Mouse (Mus musculus) yolk sac, embryonic 10.5 days (tissue): ENCODE results near the gene Agap1.

Source experiments
- DNase-seq: peaks from one replicate; pipeline ENCODE4 v3.0.0-alpha.2; 2017; ENCODE audit warnings: low spot score

Gene Agap1

GRCm38 (mm10) chr1:89616556-89616955, 161.9 kb downstream of the Agap1 start:
- no peak for DNase-seq

DNA sequence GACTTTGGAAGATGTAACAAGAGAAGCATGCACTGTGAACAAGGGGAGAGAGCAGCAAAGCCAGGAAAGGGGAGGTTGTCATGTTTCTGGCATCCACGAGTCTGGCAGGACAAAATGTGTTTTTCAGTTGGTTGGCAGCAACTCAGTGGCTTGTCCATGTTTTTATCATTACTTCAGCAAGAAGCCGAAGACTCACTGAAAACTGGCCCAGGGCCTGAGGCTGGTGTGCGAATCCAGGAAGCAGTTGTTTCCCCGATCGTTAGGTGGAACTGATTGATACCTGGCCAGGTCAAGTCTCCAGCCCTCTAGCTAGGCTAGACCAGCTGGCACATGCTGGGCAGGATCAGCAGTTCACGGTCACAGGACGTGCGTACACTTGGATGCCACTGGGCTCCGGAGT, 162.7 kb downstream of the Agap1 start:
- DNase-seq: no peak

GRCm38 (mm10) chr1:89619963-89620362, 165.4 kb downstream of the Agap1 start:
- no peak for DNase-seq

GRCm38 (mm10) chr1:89621014-89621791, 166.6 kb downstream of the Agap1 start:
- DNase-seq: no peak

DNA sequence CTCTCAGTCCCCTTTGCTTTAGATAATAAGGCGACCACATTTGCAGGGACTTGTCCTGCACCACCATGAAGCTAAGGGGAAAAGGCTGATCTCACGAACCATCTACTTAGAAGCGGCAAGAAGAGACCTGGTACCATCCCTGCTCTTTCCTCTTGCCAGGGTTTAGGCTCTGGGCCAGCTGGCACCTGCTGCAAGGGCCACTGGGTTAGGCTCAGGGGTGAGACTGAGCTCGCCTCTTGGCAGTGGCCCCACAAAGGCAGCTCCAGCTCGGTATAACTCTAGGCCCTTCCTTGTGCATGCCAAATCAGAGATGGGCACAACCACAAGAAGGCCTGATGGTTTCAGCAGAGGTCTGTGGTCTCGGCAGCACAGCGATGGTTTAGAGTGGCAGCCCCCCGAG, 167.3 kb downstream of the Agap1 start:
- DNase-seq: no peak

GRCm38 (mm10) chr1:89622801-89623200, 168.2 kb downstream of the Agap1 start:
- no peak for DNase-seq

DNA sequence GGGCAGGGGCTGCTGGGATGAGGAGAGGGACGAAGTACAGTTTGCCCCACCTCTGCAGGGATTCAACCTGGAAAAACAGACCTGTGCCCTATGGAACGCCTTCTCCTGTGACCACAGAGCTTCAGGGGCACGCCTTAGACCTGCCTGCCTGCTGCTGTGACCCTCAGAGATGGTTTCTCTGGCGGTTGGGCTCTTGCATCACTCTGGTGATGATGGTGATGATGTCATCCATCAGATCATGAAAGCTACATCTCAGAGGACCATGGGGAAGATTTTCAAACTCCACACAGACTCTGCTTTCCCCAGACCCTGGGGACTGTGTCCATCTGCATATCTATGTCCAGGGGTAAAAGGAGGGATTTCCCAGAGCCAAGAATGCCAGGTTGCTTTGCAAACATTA, 170.7 kb downstream of the Agap1 start:
- DNase-seq: no peak

GRCm38 (mm10) chr1:89625967-89626366, 171.4 kb downstream of the Agap1 start:
- DNase-seq: no peak

GRCm38 (mm10) chr1:89626940-89627339, 172.3 kb downstream of the Agap1 start:
- no peak for DNase-seq

DNA sequence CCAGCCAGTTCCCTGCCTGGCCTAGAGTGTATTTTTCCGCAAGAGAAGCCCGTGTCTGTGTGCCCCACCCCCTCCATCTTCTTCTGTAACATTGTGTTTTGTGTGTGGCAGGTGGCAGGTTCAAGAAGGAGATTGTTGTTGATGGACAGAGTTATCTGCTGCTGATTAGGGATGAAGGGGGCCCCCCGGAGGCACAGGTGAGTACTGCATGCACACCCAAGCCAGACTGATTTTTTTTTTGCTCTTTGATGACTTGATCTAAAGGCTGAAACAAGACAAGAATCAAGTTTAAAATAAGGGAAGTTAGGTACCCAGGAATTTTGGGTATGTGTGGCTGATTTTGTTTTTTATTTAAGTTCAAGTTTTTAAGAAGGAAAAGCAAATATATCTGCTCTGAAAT, 173.0 kb downstream of the Agap1 start:
- DNase-seq: no peak

DNA sequence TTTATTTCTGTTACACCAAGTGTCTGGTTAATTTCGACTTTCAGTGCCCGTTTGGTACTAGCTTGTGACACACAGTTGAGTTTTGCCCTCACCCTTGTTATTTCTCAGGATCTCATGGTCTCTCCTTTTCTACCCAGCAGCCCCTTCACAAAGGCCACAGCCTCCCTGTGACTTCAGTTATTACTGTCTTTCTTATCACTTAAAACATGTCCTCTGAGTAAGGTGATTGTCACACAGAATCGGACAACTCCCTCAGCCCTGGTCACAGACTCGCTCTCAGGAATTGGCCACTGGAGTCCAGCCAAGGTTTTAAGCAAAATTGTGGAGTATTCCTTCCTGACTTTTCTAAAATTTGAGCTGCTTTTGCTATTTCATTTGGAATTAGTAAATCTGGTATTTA, 176.2 kb downstream of the Agap1 start:
- DNase-seq: no peak

GRCm38 (mm10) chr1:89631747-89632146, 177.1 kb downstream of the Agap1 start:
- DNase-seq: no peak

DNA sequence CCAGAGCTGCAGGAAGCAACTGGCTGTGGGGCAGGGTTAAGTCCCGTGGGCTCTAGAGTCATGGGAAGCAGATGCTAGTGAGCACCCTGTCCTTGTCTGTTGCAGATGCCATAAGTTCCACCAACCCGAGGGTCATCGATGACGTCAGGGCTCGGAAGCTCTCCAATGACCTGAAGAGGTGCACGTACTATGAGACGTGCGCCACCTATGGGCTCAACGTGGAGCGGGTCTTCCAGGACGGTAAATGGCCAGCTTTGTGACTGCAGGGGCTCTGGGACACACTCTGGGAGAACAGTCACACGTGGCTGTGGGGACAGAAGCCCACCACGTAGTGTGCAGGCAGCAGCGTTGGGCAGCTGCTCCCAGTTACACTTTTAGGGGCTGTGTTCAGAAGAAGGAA, 179.4 kb downstream of the Agap1 start:
- DNase-seq: no peak

DNA sequence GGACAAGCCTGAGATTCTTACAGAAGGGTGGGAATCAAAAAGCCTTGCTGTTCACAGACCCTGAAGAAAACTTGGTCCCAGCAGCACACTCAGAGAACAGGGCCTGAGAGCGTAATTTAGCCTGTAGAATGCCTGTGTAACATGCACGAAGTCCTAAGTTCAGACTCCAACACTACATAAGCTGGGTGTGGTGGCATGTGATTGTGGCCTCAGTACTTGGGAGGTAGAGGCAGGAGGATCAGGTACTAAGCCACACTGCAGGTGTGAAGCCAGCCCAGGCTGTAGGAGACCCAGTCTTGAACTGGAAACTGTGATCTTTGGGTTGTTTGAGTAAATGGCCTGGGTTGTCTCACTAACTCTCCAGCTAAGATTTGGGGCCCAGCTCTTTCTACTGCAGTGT, 180.5 kb downstream of the Agap1 start:
- no peak for DNase-seq

DNA sequence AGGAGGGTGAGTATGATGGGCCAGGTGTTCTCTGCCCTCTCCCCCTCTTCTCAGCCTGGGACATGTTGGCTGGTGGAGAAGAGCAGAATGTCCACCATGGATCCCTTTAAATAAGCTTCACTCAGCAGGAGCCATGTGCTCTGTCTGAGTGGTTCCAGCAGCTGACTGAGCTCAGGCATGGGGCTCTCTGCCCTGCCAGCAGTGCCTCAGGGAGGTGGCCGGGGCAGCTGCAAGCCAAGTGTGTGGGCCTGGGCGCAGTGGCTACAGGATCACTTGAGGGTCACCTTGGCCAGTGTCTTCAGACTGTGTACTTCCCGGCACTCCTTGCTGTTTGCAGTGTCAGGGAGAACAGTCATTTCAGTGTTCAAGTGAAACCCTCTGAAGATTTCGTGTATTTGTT, 183.1 kb downstream of the Agap1 start:
- no peak for DNase-seq

DNA sequence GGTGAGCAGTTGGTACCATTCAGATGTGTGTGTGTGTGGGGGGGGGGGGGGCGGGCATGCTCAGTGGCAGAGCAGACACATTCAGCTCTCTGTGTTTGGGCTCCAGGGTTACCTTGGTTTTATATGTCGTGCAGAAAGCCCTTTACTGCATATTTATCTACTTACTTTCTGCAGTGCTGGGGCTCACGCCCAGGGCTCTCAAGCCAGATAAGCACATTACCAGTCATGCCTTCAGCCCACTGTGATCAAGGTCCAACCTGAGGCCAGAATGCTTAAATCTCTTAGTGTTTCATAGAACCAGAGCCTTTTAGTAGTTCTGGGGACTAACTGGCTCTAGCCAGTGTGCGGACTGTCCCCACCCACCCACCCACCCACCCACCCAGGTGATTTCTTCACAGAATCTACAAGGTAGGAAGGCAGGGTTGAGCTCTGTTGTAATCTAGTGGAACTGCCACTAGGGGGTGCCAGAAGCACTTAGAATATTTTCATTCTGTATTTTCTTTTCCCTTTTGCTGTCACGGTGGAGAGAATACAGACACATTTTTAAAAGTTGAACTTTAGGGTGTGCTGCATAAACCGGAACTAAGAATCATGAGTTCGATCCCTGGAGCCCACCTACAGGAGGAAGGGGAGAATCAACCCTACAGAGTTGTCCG, 189.0 kb downstream of the Agap1 start:
- DNase-seq: peak; percentile 41

DNA sequence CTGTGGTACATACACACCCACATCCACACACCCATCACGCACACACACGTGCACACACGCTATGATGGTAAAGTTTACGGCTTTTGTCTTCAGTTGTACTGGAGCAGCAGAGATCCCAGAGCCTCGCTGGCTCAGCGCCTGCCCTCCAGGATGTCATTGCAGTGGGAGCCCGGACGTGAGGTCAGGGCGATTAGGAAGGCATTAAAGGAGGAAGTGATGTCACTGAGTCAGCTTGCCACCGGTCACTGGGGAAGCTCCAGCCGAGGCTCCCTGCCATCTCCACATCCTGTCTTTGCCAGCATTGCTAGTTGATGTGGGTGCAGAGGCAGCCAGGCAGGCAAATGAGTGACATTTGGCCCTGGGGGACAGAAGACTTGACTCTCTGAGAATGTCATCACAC, 189.5 kb downstream of the Agap1 start:
- no peak for DNase-seq

DNA sequence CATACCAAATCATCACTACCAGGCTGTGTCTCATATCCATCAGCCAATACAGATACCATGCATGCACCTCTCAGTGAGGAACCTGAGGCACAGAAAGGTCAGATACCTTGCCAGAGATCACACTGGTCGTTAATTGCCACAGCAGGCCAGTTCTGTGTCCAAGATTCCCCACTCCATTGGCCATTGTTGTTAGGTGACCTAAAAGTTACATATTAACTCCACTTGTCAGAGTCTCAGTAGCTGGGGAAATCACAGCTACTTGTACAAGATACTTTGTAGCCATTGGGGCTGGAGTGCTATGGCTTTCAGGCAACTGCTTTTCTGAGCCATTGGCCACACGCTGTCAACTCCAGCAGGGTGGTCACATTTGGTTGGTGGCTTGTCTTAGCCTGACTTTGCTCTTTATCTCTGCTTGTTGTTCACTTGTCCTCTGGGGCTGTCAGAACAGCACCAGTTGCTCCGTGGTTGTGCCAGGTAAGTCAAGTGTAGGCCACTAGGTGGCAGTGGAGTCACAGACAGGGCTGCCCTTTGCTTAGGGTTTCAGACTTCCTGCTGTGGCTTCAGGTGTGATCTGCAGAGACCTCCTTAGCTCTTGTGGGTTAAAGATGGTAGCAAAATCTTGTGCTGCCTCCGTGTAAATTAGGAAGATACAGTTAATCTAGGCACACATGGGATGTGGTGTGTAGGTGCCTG, 191.9 kb downstream of the Agap1 start:
- DNase-seq: peak; percentile 84

DNA sequence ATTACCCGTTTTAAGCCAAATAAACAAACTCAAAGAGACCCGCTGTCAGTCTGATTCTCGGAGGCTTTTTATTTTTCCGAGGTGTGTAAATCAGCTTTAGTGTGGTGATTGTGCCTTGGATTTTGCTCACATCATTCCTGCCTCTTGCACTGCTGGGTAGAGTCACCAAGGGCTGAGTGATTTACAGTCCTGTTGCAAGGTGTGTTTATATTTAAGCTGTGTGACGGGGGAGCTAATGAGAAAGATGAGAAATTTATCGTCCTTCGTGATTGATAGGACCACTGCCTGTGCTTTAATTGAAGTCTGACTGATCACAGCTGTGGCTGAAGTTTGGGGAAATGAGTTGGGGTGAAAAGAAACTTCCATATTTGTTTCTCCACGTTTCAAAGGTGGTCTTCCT, 192.9 kb downstream of the Agap1 start:
- DNase-seq: no peak

DNA sequence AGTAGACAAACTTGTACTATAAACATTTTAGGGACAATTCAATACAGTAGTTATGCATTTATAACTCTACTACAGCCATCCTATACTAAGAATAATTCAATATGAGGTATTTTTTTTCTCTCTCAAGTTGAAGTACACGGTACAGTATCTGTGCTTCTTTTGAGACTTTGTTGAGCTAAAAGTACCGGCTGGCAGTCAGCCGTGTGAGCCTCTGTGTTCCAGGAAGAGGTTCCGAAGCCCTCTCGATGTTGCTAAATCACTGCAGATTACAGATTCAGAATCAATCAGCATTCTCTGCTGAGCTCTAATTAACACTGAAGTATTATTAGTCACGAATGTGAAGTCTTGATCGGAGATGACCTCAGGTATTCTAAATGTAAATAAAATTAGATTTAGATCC, 196.0 kb downstream of the Agap1 start:
- DNase-seq: no peak

DNA sequence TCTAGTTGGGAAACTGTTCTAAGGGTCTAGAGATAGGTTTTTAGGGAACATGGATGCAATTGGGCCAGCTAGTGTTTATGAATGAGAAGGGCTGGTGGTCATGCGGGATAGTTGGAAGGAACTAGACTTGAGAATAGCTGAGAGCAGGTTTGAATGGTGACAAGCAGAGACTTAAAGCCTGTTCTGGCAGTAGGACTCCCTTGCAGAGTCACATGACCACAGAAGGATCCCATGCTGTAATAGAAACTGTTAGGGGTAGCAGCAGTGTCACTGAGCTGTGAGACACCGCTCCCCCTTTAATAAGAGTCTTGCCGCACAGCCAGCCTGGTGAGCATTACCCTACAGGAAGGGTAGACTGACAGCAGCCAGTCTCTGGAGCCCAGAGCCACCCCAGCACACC, 201.6 kb downstream of the Agap1 start:
- no peak for DNase-seq

- no peak for DNase-seq
These were observed 202.2 kb downstream of the Agap1 start for GRCm38 (mm10) chr1:89656643-89657321.

- no peak for DNase-seq
These were observed 206.2 kb downstream of the Agap1 start for GRCm38 (mm10) chr1:89660804-89661203.
